Mouse (Mus musculus) spleen, postnatal 4 days (tissue): Measurements from ENCODE around the gene Skint11.
"Not testable (repeated sequence)": the region's sequence is repeated elsewhere in the genome, so short reads cannot be mapped to it uniquely, and the experiment has no call there.

ENCODE experiments used
- DNase-seq, 2 experiments: peaks; one replicate each; pipeline ENCODE4 v3.0.0; 2022; ENCODE audit warnings: low spot score in 2 of 2

The Skint11 gene

DNA sequence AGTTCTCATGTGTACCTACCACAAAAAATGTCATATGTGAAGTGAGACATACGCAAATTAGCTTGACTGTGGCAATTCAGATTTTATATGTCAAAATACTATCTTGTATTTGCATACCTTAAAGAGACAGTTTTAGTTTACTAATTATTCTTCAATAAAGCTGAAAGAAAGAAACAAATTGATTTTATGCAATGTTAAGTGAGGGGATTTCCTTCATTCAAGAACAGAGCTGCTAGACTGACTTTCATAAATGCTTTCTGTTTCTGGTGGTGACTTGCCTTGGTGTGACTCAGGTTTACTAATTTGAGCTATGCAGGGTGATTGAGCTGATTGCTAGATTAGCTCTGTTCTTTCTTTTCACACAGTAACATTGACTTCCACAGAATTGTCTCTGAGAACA is at the start of gene Skint11:
Gene Skint11, plus strand, starts transcription at position 301 of the 400 bp plus-strand sequence.
- DNase-seq, result no peak

GRCm38 (mm10) chr4:114161149-114161548 is 2.0 kb upstream of the Skint11 start:
- no peak for DNase-seq

- not testable (repeated sequence) for DNase-seq
Observed at GRCm38 (mm10) chr4:114172898-114173297, 9.7 kb downstream of the Skint11 start.

GRCm38 (mm10) chr4:114256906-114257305 is 93.7 kb downstream of the Skint11 start:
- DNase-seq, result not testable (repeated sequence)
